Mouse (Mus musculus) left cerebral cortex, postnatal 14 days (tissue): ENCODE measurements around the gene Cox4i2. TPM values are rescaled to one million over a fixed set of nuclear protein-coding genes. Genes with fewer than 3 reads are reported as not detected.

Experiments used
- DNase-seq, 2 experiments: peaks; one replicate each; pipeline ENCODE4 v3.0.0; 2021 to 2022; ENCODE audit warnings: low spot score in 2 of 2, mixed read lengths in 1 of 2
- intact Hi-C: fragments of 180-260 bp; cut with DNase I; formaldehyde crosslinking; loops from one replicate; pipeline ENCODE4 v1.15.1; 2025
- total RNA-seq, 2 experiments: library from RNA; stranded (reverse); gene quantifications; 2 replicates each; pipeline ENCODE4 v1.2.3; 2021

Gene Cox4i2
- total RNA-seq, 2 experiments from 2014 or later, result 2.3 to 2.8 TPM

- DNase-seq, result no peak
- intact Hi-C loops, result no loop called here
Observed at GRCm38 (mm10) chr2:152729636-152730020, 24.3 kb upstream of the Cox4i2 start.

- no peak for DNase-seq
- intact Hi-C loops, result no loop called here
Observed at GRCm38 (mm10) chr2:152733201-152733600, 20.8 kb upstream of the Cox4i2 start.

GRCm38 (mm10) chr2:152734501-152734900 is 19.5 kb upstream of the Cox4i2 start:
- DNase-seq, result no peak

GRCm38 (mm10) chr2:152734984-152735383 is 19.0 kb upstream of the Cox4i2 start:
- intact Hi-C loops, result no loop called here
- peak; percentile 93 to 97 for DNase-seq

More at GRCm38 (mm10) chr2:152734501-152734900, 19.5 kb upstream of the Cox4i2 start:
- intact Hi-C loops, result no loop called here

- intact Hi-C loops, result no loop called here
- DNase-seq, result peak; percentile 70 to 73
Observed at GRCm38 (mm10) chr2:152736090-152736601, 17.8 kb upstream of the Cox4i2 start, which contains the start of gene Id1. TSS of gene Id1 (plus strand) at chr2:152736251.

DNA sequence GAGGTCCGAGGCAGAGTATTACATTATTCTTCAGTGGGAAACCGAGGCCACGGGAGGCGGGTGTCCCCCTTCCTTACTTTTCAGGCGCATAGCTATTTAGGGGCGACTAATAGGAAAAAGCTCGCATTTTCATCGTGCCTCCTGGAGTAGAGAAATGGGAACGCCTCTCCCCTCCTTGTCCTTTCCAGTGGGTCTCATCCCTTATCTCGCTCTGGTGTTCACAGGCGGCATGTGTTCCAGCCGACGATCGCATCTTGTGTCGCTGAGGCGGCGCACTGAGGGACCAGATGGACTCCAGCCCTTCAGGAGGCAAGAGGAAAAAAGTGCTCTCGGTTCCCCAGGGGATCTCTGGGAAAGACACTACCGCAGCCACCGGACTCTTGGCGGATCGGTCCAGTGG is 17.2 kb upstream of the Cox4i2 start:
- intact Hi-C loops, result no loop called here
- DNase-seq, result no peak

GRCm38 (mm10) chr2:152737306-152738221 is 16.4 kb upstream of the Cox4i2 start:
- no peak for DNase-seq
- intact Hi-C loops, result no loop called here

DNA sequence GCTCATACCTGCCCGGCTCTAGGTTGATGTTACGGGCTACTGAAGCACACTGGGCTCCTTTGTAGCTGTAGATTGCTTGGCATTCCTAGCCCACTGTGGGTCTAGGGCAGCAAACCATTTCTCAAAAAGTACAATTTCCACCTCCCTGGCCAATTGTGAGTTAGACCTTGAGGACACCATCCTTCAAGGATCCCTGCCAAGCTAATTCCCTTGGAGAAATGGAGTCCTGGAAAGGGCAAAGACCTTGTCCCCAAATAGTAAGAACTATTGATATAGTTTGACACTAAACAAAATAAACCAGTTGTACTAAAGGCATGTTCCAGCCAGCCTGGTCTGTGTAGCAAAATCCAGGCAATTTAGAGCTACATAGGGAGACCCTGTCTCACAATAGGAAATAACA is 15.6 kb upstream of the Cox4i2 start:
- DNase-seq, result no peak
- intact Hi-C loops, result no loop called here

GRCm38 (mm10) chr2:152739031-152739841 is 14.7 kb upstream of the Cox4i2 start:
- intact Hi-C loops, result no loop called here
- DNase-seq, result peak in 1 of 2 experiments; percentile 14

GRCm38 (mm10) chr2:152739842-152740260 is 14.1 kb upstream of the Cox4i2 start:
- DNase-seq, result no peak
- intact Hi-C loops, result loop anchor here (5.0 kb wide), 1 partner anchor 43 kb away; no protein-coding TSS in a partner anchor

DNA sequence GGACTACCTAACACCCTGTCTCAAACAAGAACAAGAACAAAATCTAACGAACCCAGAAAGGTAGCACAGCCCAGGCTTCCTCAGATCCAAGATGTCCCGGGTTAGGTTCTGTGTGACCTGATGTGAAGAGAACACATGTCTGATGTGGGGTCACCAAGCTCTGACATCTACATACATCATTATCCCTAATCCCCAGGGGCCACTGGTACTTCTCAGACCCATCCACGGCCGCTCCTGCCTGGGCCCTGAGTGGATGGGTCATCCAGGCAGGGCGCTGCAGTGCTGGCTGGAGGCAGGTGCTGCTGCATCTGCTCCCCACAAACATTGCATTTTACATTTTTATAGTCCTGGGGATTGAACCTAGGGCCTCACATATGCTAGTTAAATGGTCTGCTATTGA is 13.5 kb upstream of the Cox4i2 start:
- DNase-seq, result no peak
- intact Hi-C loops, result loop anchor here (5.0 kb wide), 1 partner anchor 43 kb away; no protein-coding TSS in a partner anchor

- intact Hi-C loops, result loop anchor here (5.0 kb wide), 1 partner anchor 44 kb away; no protein-coding TSS in a partner anchor
- peak in 1 of 2 experiments; percentile 31 for DNase-seq
Observed at GRCm38 (mm10) chr2:152741153-152742041, 12.6 kb upstream of the Cox4i2 start.

DNA sequence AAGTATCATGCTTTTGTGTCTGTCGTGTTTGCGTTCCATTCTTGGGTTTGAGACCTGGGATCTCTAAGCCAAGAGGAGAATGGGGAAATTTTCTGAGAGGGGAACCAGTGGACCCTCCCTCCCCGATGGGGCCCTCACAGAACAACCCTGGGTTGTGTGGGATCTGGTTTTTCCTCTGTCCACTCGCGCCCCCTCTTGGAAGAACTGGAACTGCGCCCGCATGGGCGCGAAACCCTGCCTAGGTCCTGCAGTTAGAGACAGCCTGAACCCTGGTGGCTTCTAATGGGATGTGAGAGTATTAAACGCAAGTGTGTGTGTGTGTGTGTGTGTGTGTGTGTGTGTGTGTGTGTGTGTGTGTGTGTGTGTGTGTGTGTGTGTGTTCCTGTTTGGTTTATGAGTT is 11.5 kb upstream of the Cox4i2 start:
- intact Hi-C loops, result loop anchor here (5.0 kb wide), 1 partner anchor 45 kb away; no protein-coding TSS in a partner anchor
- DNase-seq, result peak; percentile 41 to 43

DNA sequence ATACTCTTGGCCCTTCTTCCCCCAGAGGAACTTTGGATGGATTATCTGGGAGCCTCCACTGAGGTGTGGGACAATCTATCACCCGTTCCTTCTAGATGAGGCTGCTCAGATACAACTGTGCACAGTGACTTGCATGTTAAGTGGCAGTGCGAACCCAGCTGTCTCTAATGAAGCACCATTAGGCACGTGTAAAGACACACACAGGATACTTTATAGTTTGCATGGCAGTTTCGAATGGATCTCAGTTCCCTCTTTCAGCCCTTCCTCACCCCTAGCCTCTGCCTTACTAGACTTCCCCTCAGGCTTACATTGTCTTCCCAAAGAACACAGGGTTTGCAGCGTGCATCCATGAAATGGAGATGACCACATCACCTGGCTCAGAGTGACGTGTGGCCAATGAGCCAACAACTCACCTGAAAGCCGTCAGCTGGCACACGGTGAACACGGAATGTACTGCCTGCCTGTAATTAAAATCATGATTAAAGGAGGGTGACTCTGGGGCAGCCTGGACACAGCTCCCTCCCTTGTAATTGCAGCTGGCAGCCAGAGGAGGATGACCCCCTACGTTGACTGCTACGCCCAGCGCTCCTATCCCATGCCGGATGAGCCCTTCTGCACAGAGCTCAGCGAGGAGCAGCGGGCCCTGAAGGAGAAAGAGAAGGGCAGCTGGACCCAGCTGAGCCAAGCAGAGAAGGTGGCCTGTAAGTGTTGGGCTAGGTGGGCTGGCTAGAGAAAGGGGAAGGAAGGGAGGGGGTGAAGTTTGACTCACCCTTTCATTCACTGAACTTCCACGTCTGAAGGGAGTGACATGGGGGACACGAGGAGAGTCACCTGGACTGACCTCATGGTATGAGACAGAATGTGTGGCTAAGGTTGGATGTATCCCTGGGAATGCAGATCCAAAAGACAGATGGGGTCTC is 2.8 kb downstream of the Cox4i2 start:
- no peak for DNase-seq
- intact Hi-C loops, result no loop called here

- DNase-seq, result no peak
- intact Hi-C loops, result no loop called here
Observed at GRCm38 (mm10) chr2:152757478-152757877, 3.5 kb downstream of the Cox4i2 start.

DNA sequence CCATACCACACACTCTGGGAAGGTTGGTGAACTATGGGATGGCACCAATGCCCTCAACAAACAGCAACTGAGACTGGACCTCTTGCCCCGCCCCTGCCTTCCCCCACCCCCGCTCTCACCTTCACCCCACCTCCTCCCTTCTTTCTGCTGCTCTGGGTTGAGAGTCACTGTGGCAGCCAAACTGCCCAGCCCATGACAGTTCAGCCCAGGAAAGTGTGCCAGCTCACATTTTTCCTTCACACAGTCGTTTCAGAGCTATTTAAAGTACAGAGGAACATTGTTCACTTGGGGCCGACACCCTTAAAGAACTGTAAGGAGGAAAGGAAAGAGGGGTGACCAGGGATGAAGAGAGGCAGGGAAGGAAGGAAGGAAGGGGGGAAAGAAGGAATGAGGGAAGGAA is 4.4 kb downstream of the Cox4i2 start:
- DNase-seq, result no peak
- intact Hi-C loops, result no loop called here

DNA sequence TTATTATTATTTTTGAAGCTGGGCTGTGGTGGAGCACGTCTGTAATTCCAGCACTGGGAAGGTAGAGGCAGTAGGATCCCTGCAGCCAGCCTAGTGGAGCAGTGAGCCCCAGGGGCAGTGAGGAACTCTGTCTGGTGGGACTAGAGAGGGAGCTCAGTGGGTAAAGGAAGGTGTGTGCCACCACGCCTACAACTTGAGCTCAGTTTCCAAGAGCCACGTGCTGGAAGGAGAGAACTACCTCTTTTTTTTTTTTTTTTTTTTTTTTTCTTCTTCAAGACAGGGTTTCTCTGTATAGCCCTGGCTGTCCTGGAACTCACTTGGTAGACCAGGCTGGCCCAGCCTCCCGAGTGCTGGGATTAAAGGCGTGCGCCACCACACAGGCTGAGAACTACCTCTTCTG is 9.3 kb downstream of the Cox4i2 start:
- intact Hi-C loops, result no loop called here

More for the DNA sequence above, 9.3 kb downstream of the Cox4i2 start:
- no peak for DNase-seq
